Mouse (Mus musculus): ENCODE measurements around the gene Rtn4. TPM values are rescaled to one million over a fixed set of nuclear protein-coding genes. Genes with fewer than 3 reads are reported as not detected.

Gene Rtn4
- polyA plus RNA-seq, 1 experiment from 2014 or later, result 91.9 TPM

- no peak overlapping the region for H3K4me2 ChIP-seq (ENCODE audit: low read depth, low read length)
- no peak for ATAC-seq (ENCODE audit: low read depth)
- no peaks in the 10 kb centered on the region for H3K9me3 ChIP-seq (ENCODE audit: control insufficient read depth, low read length)
- H3K27ac ChIP-seq (ENCODE audit: low read depth, low read length), result no peak overlapping the region
- no peaks in the 10 kb centered on the region for H3K4me1 ChIP-seq (ENCODE audit: control insufficient read depth, insufficient read depth, low read length)
- H3K9ac ChIP-seq (replicated peaks; ENCODE audit: low read depth, low read length), result no peak overlapping the region
- H3K27me3 ChIP-seq (ENCODE audit: control insufficient read depth, insufficient read depth, low read length), result no peaks in the 10 kb centered on the region
- no peak overlapping the region for H3K4me3 ChIP-seq (ENCODE audit: low read depth, low read length)
- H3K36me3 ChIP-seq (ENCODE audit: control insufficient read depth, insufficient read depth, low read length), result no peaks in the 10 kb centered on the region
These were observed 32.4 kb downstream of the Rtn4 start for GRCm38 (mm10) chr11:29725167-29725566.

- no peaks in the 10 kb centered on the region for H3K9me3 ChIP-seq (ENCODE audit: control insufficient read depth, low read length)
- WGBS, result 83% methylated on average over 1 of the region's 1 CpGs
- no peaks in the 10 kb centered on the region for H3K4me1 ChIP-seq (ENCODE audit: control insufficient read depth, insufficient read depth, low read length)
- H3K27ac ChIP-seq (ENCODE audit: low read depth, low read length), result no peak overlapping the region
- no peaks in the 10 kb centered on the region for H3K36me3 ChIP-seq (ENCODE audit: control insufficient read depth, insufficient read depth, low read length)
- no peak overlapping the region for H3K9ac ChIP-seq (replicated peaks; ENCODE audit: low read depth, low read length)
- H3K4me3 ChIP-seq (ENCODE audit: low read depth, low read length), result no peak overlapping the region
- H3K4me2 ChIP-seq (ENCODE audit: low read depth, low read length), result no peak overlapping the region
- no peaks in the 10 kb centered on the region for H3K27me3 ChIP-seq (ENCODE audit: control insufficient read depth, insufficient read depth, low read length)
- no peak for ATAC-seq (ENCODE audit: low read depth)
These were observed 32.9 kb downstream of the Rtn4 start for GRCm38 (mm10) chr11:29725610-29726009.

DNA sequence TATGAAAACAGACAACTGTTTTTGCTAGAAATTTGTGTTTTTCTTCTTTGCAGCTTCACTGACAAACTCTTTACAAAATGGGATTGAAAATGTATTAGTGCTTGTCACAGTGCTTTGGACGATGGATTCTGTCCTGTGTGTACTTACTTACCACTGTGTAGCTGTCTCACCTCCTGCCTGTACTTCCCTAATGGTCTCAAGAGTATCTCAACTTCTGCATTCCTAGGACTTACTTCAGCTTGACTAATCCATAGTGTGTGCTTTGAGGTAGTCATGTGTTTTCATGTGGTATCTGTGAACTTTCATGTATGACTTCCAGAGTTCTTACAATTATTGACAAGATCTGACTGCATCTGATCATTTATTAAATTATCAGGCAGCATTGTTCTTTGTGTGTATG, 35.2 kb downstream of the Rtn4 start:
- H3K4me3 ChIP-seq (ENCODE audit: low read depth, low read length), result no peak overlapping the region
- WGBS, result 91% methylated on average over 1 of the region's 1 CpGs
- no peaks in the 10 kb centered on the region for H3K27me3 ChIP-seq (ENCODE audit: control insufficient read depth, insufficient read depth, low read length)
- H3K27ac ChIP-seq (ENCODE audit: low read depth, low read length), result no peak overlapping the region
- no peaks in the 10 kb centered on the region for H3K9me3 ChIP-seq (ENCODE audit: control insufficient read depth, low read length)
- H3K36me3 ChIP-seq (ENCODE audit: control insufficient read depth, insufficient read depth, low read length), result no peaks in the 10 kb centered on the region
- no peak overlapping the region for H3K9ac ChIP-seq (replicated peaks; ENCODE audit: low read depth, low read length)
- ATAC-seq (ENCODE audit: low read depth), result no peak
- no peaks in the 10 kb centered on the region for H3K4me1 ChIP-seq (ENCODE audit: control insufficient read depth, insufficient read depth, low read length)
- no peak overlapping the region for H3K4me2 ChIP-seq (ENCODE audit: low read depth, low read length)

- no peak overlapping the region for H3K9ac ChIP-seq (replicated peaks; ENCODE audit: low read depth, low read length)
- peak; percentile 30; the same call in 1 of the 2 replicates for ATAC-seq (ENCODE audit: low read depth)
- H3K36me3 ChIP-seq (ENCODE audit: control insufficient read depth, insufficient read depth, low read length), result peaks cover 20% of the 10 kb centered on the region
- WGBS, result 93% methylated on average over 2 of the region's 2 CpGs
- no peaks in the 10 kb centered on the region for H3K27me3 ChIP-seq (ENCODE audit: control insufficient read depth, insufficient read depth, low read length)
- no peaks in the 10 kb centered on the region for H3K9me3 ChIP-seq (ENCODE audit: control insufficient read depth, low read length)
- H3K27ac ChIP-seq (ENCODE audit: low read depth, low read length), result no peak overlapping the region
- H3K4me3 ChIP-seq (ENCODE audit: low read depth, low read length), result no peak overlapping the region
- no peak overlapping the region for H3K4me2 ChIP-seq (ENCODE audit: low read depth, low read length)
- H3K4me1 ChIP-seq (ENCODE audit: control insufficient read depth, insufficient read depth, low read length), result no peaks in the 10 kb centered on the region
These were observed 47.0 kb downstream of the Rtn4 start for GRCm38 (mm10) chr11:29739752-29740151.

GRCm38 (mm10) chr11:29744760-29745430, 52.1 kb downstream of the Rtn4 start:
- no peak overlapping the region for H3K4me2 ChIP-seq (ENCODE audit: low read depth, low read length)
- peaks cover 33% of the 10 kb centered on the region for H3K36me3 ChIP-seq (ENCODE audit: control insufficient read depth, insufficient read depth, low read length)
- no peak overlapping the region for H3K9ac ChIP-seq (replicated peaks; ENCODE audit: low read depth, low read length)
- H3K27ac ChIP-seq (ENCODE audit: low read depth, low read length), result no peak overlapping the region
- ATAC-seq (ENCODE audit: low read depth), result peak; percentile 58; the same call in 1 of the 2 replicates
- no peak overlapping the region for H3K4me3 ChIP-seq (ENCODE audit: low read depth, low read length)
- WGBS, result 86% methylated on average over 5 of the region's 5 CpGs
- H3K4me1 ChIP-seq (ENCODE audit: control insufficient read depth, insufficient read depth, low read length), result no peaks in the 10 kb centered on the region
- H3K27me3 ChIP-seq (ENCODE audit: control insufficient read depth, insufficient read depth, low read length), result no peaks in the 10 kb centered on the region
- H3K9me3 ChIP-seq (ENCODE audit: control insufficient read depth, low read length), result no peaks in the 10 kb centered on the region

- WGBS, result 76% methylated on average over 2 of the region's 2 CpGs
- Histone ChIP-seq H3K27ac (ENCODE audit: low read depth, low read length) (no peak overlapping the region), H3K4me3 (ENCODE audit: low read depth, low read length) (no peak overlapping the region), H3K36me3 (ENCODE audit: control insufficient read depth, insufficient read depth, low read length) (peaks cover 33% of the 10 kb centered on the region), H3K4me2 (ENCODE audit: low read depth, low read length) (no peak overlapping the region), H3K9ac (replicated peaks; ENCODE audit: low read depth, low read length) (no peak overlapping the region), H3K4me1 (ENCODE audit: control insufficient read depth, insufficient read depth, low read length) (no peaks in the 10 kb centered on the region), H3K27me3 (ENCODE audit: control insufficient read depth, insufficient read depth, low read length) (no peaks in the 10 kb centered on the region), H3K9me3 (ENCODE audit: control insufficient read depth, low read length) (no peaks in the 10 kb centered on the region)
- ATAC-seq (ENCODE audit: low read depth), result no peak
These were observed 52.8 kb downstream of the Rtn4 start for GRCm38 (mm10) chr11:29745513-29745912.

DNA sequence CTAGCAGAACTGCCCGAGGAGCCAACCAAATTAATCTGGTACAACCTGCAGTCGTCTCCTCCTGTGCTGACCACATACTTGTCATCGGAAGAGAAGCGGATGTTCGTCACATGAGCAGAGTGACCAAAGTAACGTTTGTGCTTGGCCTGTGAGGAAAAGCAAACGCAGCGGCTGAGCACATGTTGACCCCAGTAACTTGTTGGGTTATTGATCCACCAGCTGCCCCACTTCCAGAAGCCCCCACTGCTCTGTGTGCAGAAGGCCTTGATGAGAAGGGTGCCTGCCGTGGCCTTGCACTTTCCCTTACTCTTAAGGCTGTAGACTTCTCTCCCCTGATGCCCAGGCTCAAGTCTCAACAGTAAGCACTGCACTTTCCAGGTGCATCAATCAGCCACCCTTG, 53.5 kb downstream of the Rtn4 start:
- Histone ChIP-seq H3K27ac (ENCODE audit: low read depth, low read length) (no peak overlapping the region), H3K9ac (replicated peaks; ENCODE audit: low read depth, low read length) (no peak overlapping the region), H3K4me3 (ENCODE audit: low read depth, low read length) (no peak overlapping the region), H3K27me3 (ENCODE audit: control insufficient read depth, insufficient read depth, low read length) (no peaks in the 10 kb centered on the region), H3K4me2 (ENCODE audit: low read depth, low read length) (no peak overlapping the region), H3K4me1 (ENCODE audit: control insufficient read depth, insufficient read depth, low read length) (no peaks in the 10 kb centered on the region), H3K9me3 (ENCODE audit: control insufficient read depth, low read length) (no peaks in the 10 kb centered on the region), H3K36me3 (ENCODE audit: control insufficient read depth, insufficient read depth, low read length) (peaks cover 33% of the 10 kb centered on the region)
- 94% methylated on average over 9 of the region's 9 CpGs for WGBS
- no peak for ATAC-seq (ENCODE audit: low read depth)

DNA sequence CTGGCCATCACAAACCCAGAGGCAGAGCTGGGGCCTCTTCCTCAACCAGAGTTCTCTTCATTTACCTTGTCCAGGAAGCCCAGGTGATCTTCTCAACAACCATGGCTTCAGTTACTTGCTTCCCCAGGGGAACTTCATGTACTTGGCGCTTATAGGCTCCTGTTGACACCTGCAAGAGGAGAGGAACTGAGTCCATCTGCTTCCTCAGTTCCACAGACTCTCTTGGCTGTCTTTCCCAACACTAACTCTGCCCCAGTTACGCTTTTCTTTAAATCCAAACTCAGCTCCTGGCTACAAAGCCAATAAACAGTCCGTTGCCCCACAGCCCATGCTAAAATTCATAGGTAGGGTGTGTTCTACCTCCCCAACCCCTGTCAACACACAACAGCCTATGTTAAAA, 54.6 kb downstream of the Rtn4 start:
- Histone ChIP-seq H3K9ac (replicated peaks; ENCODE audit: low read depth, low read length) (no peak overlapping the region), H3K4me1 (ENCODE audit: control insufficient read depth, insufficient read depth, low read length) (no peaks in the 10 kb centered on the region), H3K4me2 (ENCODE audit: low read depth, low read length) (no peak overlapping the region), H3K9me3 (ENCODE audit: control insufficient read depth, low read length) (no peaks in the 10 kb centered on the region), H3K27me3 (ENCODE audit: control insufficient read depth, insufficient read depth, low read length) (no peaks in the 10 kb centered on the region), H3K4me3 (ENCODE audit: low read depth, low read length) (no peak overlapping the region), H3K27ac (ENCODE audit: low read depth, low read length) (no peak overlapping the region), H3K36me3 (ENCODE audit: control insufficient read depth, insufficient read depth, low read length) (peaks cover 28% of the 10 kb centered on the region)
- no peak for ATAC-seq (ENCODE audit: low read depth)
- WGBS, result 95% methylated on average over 3 of the region's 3 CpGs

DNA sequence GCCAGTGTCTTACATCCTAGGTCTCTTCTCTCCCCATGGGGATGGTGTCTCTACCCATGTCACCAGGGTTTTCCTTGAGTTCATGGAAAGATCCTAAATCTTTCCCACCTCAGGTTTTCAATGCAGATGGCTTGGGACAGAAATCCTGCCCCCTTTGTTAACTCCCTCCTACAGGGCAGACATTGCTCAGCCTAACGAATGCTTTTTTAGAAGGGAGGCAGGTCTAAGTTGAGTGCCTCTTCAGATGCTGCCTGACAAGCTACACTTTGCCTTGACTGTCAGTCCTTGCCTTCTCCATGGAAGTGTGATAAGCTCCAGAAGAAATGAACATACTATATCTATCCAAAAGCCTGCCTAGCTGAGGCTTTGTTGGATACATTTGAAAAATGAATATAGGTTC, 55.1 kb downstream of the Rtn4 start:
- no peak overlapping the region for H3K9ac ChIP-seq (replicated peaks; ENCODE audit: low read depth, low read length)
- no peak for ATAC-seq (ENCODE audit: low read depth)
- H3K4me1 ChIP-seq (ENCODE audit: control insufficient read depth, insufficient read depth, low read length), result no peaks in the 10 kb centered on the region
- WGBS, result 81% methylated on average over 1 of the region's 1 CpGs
- H3K4me2 ChIP-seq (ENCODE audit: low read depth, low read length), result no peak overlapping the region
- no peak overlapping the region for H3K4me3 ChIP-seq (ENCODE audit: low read depth, low read length)
- no peaks in the 10 kb centered on the region for H3K9me3 ChIP-seq (ENCODE audit: control insufficient read depth, low read length)
- H3K27me3 ChIP-seq (ENCODE audit: control insufficient read depth, insufficient read depth, low read length), result no peaks in the 10 kb centered on the region
- peaks cover 23% of the 10 kb centered on the region for H3K36me3 ChIP-seq (ENCODE audit: control insufficient read depth, insufficient read depth, low read length)
- no peak overlapping the region for H3K27ac ChIP-seq (ENCODE audit: low read depth, low read length)
